Mouse (Mus musculus): ENCODE results near the gene Scd4.
A peak's percentile ranks its signal among the peaks of the same experiment; 100 is the strongest.
"Not testable (repeated sequence)": the region's sequence is repeated elsewhere in the genome, so short reads cannot be mapped to it uniquely, and the experiment has no call there.

Gene Scd4

GRCm38 (mm10) chr19:44316752-44317315 is 16.1 kb upstream of the Scd4 start:
- DNase-seq (ENCODE audit: low read depth, low spot score): no peak

- DNase-seq (ENCODE audit: low read depth, low spot score): no peak
Observed at GRCm38 (mm10) chr19:44317391-44317790, 15.5 kb upstream of the Scd4 start.

GRCm38 (mm10) chr19:44318545-44318944 is 14.3 kb upstream of the Scd4 start:
- DNase-seq (ENCODE audit: low read depth, low spot score): no peak

- no peak for DNase-seq (ENCODE audit: low read depth, low spot score)
Observed at GRCm38 (mm10) chr19:44320316-44320715, 12.6 kb upstream of the Scd4 start.

GRCm38 (mm10) chr19:44321201-44321600 is 11.7 kb upstream of the Scd4 start:
- no peak for DNase-seq (ENCODE audit: low read depth, low spot score)

- DNase-seq (ENCODE audit: low read depth, low spot score): no peak
Observed at GRCm38 (mm10) chr19:44321631-44322030, 11.3 kb upstream of the Scd4 start.

- DNase-seq (ENCODE audit: low read depth, low spot score): no peak
Observed at GRCm38 (mm10) chr19:44329566-44329965, 3.3 kb upstream of the Scd4 start.

- DNase-seq (ENCODE audit: low read depth, low spot score): not testable (repeated sequence)
Observed at GRCm38 (mm10) chr19:44331128-44331527, 1.8 kb upstream of the Scd4 start.

GRCm38 (mm10) chr19:44331911-44332310 is 981 bp upstream of the Scd4 start:
- DNase-seq (ENCODE audit: low read depth, low spot score): no peak

GRCm38 (mm10) chr19:44332326-44332725 is 566 bp upstream of the Scd4 start:
- peak; percentile 92 for DNase-seq (ENCODE audit: low read depth, low spot score)

- no peak for DNase-seq (ENCODE audit: low read depth, low spot score)
Observed at GRCm38 (mm10) chr19:44333991-44334390, 1.1 kb downstream of the Scd4 start.

- peak; percentile 64 for DNase-seq (ENCODE audit: low read depth, low spot score)
Observed at GRCm38 (mm10) chr19:44335876-44336662, 3.2 kb downstream of the Scd4 start.

- DNase-seq (ENCODE audit: low read depth, low spot score): no peak
Observed at GRCm38 (mm10) chr19:44349689-44350088, 16.8 kb downstream of the Scd4 start.

GRCm38 (mm10) chr19:44351756-44352155 is 18.9 kb downstream of the Scd4 start:
- no peak for DNase-seq (ENCODE audit: low read depth, low spot score)

GRCm38 (mm10) chr19:44358700-44359099 is 25.8 kb downstream of the Scd4 start:
- DNase-seq (ENCODE audit: low read depth, low spot score): no peak

GRCm38 (mm10) chr19:44363529-44363928 is 30.6 kb downstream of the Scd4 start:
- peak; percentile 38 for DNase-seq (ENCODE audit: low read depth, low spot score)

GRCm38 (mm10) chr19:44364029-44364428 is 31.1 kb downstream of the Scd4 start:
- peak; percentile 41 for DNase-seq (ENCODE audit: low read depth, low spot score)

GRCm38 (mm10) chr19:44365733-44366132 is 32.8 kb downstream of the Scd4 start:
- DNase-seq (ENCODE audit: low read depth, low spot score): no peak

GRCm38 (mm10) chr19:44367076-44367475 is 34.2 kb downstream of the Scd4 start:
- not testable (repeated sequence) for DNase-seq (ENCODE audit: low read depth, low spot score)

- DNase-seq (ENCODE audit: low read depth, low spot score): no peak
Observed at GRCm38 (mm10) chr19:44369371-44369770, 36.5 kb downstream of the Scd4 start.

- no peak for DNase-seq (ENCODE audit: low read depth, low spot score)
Observed at GRCm38 (mm10) chr19:44370231-44370630, 37.3 kb downstream of the Scd4 start.

GRCm38 (mm10) chr19:44372969-44373368 is 40.1 kb downstream of the Scd4 start:
- no peak for DNase-seq (ENCODE audit: low read depth, low spot score)

- no peak for DNase-seq (ENCODE audit: low read depth, low spot score)
Observed at GRCm38 (mm10) chr19:44376511-44376951, 43.6 kb downstream of the Scd4 start.

Measured in telencephalon, adult 2 months (tissue).